Mouse (Mus musculus) embryonic fibroblast, embryonic 13.5 days (primary cell): ENCODE results near the gene Tspan11.

ENCODE experiments used
- CTCF ChIP-seq: IDR thresholded peaks from 2 replicates; pipeline ENCODE4 v1.5.1; 2011; ENCODE audit warnings: mild to moderate bottlenecking, control low read depth, low read length, moderate library complexity, borderline replicate concordance; ENCODE audit not compliant: insufficient read depth
- POLR2A ChIP-seq: IDR thresholded peaks from 2 replicates; pipeline ENCODE4 v1.6.1; 2011; ENCODE audit warnings: low read depth, mild to moderate bottlenecking, control low read depth, low read length, moderate library complexity

DNA sequence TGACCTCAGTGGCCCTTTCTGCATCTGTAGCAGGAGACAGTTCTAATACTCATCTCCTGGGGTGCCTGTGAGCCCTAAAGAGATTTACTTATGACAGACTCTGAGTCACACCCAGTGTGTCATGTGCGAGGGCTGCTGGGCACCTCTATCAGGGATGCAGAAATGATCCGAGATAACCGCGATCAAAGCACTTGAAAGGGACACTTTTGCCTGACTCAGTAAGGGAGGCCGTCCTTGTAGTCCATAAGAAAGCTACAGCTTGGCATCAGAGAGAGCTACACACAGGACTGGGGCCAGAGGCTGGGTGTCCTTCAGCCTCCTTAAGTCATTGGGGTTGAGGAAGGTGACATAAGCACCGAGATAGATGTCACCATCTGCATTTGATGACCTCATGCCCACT is 12.7 kb downstream of the Tspan11 start:
- TF ChIP-seq CTCF (no peak), POLR2A (no peak)
